Mouse (Mus musculus) liver, postnatal 0 days (tissue): ENCODE measurements at regions not wholly inside any gene's neighbourhood (a gene's known extent, or its start where the extent isn't known, plus 50 kb on each side); places are given as distances from the start of the nearest gene placed in this dataset.

Experiments used
- ATAC-seq: fragments of 200-750 bp; cut with Nextera tagmentation; 2 replicates; pipeline ENCODE4 v1.8.0; 2017; ENCODE audit warnings: mild to moderate bottlenecking, moderate library complexity
- DNase-seq: peaks from one replicate; pipeline ENCODE4 v3.0.0-alpha.2; 2016
- H3K27ac ChIP-seq: fragments of 300-500 bp; sonication (generic); 2 replicates; pipeline ENCODE4 v1.5.1; 2014; ENCODE audit warnings: antibody characterized with exemption, moderate library complexity, mild to moderate bottlenecking, low read depth
- H3K27me3 ChIP-seq: fragments of 300-500 bp; sonication (generic); 2 replicates; pipeline ENCODE4 v1.6.1; 2014; ENCODE audit warnings: low read length, control low read depth, mixed read lengths; ENCODE audit not compliant: insufficient read depth
- H3K36me3 ChIP-seq: fragments of 300-500 bp; sonication (generic); replicated peaks from 2 replicates; pipeline ENCODE4 v1.6.1; 2014; ENCODE audit warnings: mild to moderate bottlenecking, control low read depth, low read length, moderate library complexity, mixed read lengths; ENCODE audit not compliant: insufficient read depth
- H3K4me1 ChIP-seq: fragments of 300-500 bp; sonication (generic); 2 replicates; pipeline ENCODE4 v1.6.1; 2014; ENCODE audit warnings: antibody characterized with exemption, mild to moderate bottlenecking, control low read depth; ENCODE audit not compliant: insufficient read depth
- H3K4me2 ChIP-seq: fragments of 300-500 bp; sonication (generic); 2 replicates; pipeline ENCODE4 v1.6.1; 2014; ENCODE audit warnings: low read depth, mild to moderate bottlenecking, low read length, moderate library complexity, mixed read lengths
- H3K4me3 ChIP-seq: fragments of 300-500 bp; sonication (generic); 2 replicates; pipeline ENCODE4 v1.5.1; 2014; ENCODE audit warnings: low read depth, low read length
- H3K9ac ChIP-seq: fragments of 300-500 bp; sonication (generic); replicated peaks from 2 replicates; pipeline ENCODE4 v1.6.1; 2014; ENCODE audit warnings: mild to moderate bottlenecking, moderate library complexity
- H3K9me3 ChIP-seq: fragments of 300-500 bp; sonication (generic); 2 replicates; pipeline ENCODE4 v1.6.1; 2016; ENCODE audit warnings: mild to moderate bottlenecking, control low read depth, low read length, mixed read lengths
- CTCF ChIP-seq: sonication (generic); IDR thresholded peaks from 2 replicates; pipeline ENCODE4 v1.5.1; 2016; ENCODE audit warnings: antibody characterized with exemption, low read depth
- EP300 ChIP-seq: IDR thresholded peaks from 2 replicates; pipeline ENCODE4 v1.6.1; 2016; ENCODE audit warnings: antibody characterized with exemption, low read depth, mild to moderate bottlenecking
- WGBS: fragments of 180-500 bp; shearing (Covaris S2); extraction: QIAGEN DNeasy Blood & Tissue Kit; methylation state at CpG from one replicate; pipeline ENCODE4 v1.1.7; 2014; ENCODE audit not compliant: insufficient replicate concordance; 5-methylcytosine and 5-hydroxymethylcytosine counted together

DNA sequence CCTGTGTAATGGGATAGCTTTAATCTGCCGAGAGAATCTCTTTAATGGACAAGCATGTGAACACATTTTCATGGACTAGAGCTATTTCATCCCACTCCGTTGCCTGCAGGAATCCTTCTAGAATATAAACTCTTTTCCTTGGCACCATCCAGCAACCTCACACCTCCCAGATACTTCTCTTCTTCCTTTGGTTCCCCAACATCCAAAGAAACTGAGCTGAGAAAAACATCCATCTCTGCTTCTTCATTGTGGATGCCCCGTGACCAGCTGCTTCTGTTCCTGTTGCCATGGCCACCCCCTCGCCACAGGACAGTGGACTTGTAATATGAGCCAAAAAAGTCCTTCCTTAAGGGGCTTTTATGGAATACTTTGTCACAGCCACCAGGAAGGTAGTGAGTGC, 78.8 kb downstream of the Diras2 start:
- 69% methylated on average over 4 of the region's 4 CpGs for WGBS

More for the DNA sequence above, 78.8 kb downstream of the Diras2 start:
- Histone ChIP-seq H3K9me3 (no peaks in the 10 kb centered on the region), H3K27me3 (no peaks in the 10 kb centered on the region), H3K9ac (no peak overlapping the region), H3K4me3 (no peak overlapping the region), H3K27ac (no peak overlapping the region), H3K4me2 (no peak overlapping the region), H3K4me1 (no peaks in the 10 kb centered on the region), H3K36me3 (no peaks in the 10 kb centered on the region)
- no peak for DNase-seq
- TF ChIP-seq EP300 = no peak
- no peak for TF ChIP-seq CTCF
- no peak for ATAC-seq
